Mouse (Mus musculus): ENCODE data around the gene Ubash3a.

Ubash3a gene

DNA sequence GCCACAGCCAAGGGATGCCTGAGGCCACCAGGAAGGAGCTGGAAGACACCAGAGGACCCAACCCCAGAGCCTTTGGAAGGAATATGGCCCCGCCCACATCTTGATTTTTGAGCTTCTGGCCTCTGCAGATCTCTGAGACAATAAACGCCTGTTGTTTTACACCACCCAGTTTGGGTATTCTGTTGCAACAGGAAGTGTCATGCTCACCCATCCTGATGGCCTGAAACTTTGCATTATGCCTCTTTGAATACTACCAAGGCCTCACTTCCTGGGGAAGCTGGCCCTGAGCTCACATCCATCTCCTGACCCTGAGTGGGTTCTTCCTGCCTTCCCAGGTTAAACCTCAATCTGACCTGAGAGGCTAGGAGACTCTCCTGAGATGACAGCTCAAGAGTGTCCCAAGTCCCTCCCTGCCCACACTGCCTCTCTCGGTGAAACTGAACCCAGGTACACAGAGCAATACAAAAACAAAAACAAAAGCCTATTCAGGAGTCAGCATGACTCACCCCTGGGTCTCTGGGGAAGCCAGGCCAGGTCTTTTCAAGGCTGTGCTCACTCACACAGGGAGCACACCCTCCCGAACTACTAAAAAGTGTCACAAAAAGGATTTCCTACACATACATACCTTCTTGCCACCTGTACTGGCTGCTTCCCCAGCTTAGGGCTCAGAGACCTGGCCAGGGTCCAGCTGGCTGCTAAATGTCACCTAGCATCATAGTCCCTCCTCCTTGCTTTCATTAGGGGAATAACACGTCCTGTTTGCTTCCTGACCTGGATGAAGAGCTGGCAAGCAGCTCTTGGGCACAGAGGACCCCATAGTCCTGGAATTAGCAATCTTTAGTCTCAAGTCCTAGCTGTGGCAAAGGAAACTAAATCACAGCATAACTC is 8.6 kb downstream of the Ubash3a start:
- no peak for DNase-seq (ENCODE audit: low spot score)

GRCm38 (mm10) chr17:31222810-31223310 is 15.2 kb downstream of the Ubash3a start:
- DNase-seq (ENCODE audit: low spot score): no peak

DNA sequence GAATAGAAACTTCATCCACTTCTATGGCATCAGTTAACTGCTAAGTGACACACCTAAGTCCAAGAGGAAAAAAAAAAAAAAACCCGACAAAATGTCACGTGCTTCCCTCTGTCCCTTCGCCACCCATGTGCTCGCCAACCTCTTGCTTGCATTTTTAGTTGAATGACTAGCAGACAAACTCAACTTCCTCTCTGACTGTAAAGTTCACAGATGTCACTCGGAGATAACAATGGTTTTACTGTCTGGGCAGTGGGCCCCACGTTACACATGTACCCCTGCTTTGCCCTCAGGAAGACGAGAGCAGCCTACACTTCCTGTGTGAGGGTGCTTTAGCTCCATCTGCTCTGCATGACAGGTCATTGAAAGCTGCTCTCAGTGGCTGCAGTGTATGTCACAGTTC is 16.2 kb downstream of the Ubash3a start:
- no peak for DNase-seq (ENCODE audit: low spot score)

GRCm38 (mm10) chr17:31224591-31224990 is 16.9 kb downstream of the Ubash3a start:
- DNase-seq (ENCODE audit: low spot score): no peak

DNA sequence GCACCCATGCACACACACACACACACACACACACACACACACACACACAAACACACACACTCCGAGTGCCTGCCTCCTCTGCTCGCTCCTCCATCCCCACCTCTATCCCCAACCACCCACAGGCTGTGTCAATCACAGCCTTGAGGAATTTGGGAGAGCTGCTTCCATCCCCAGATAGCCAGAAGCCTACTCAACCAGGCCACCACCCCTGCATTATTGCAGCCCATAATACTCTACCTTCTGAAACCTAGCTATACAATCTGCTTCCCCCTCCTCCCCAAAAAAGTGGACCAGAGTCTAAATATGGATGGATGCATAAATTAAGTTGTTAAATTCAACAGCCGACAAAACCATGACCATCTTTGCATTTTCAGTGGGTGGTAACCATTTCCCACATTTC is 18.7 kb downstream of the Ubash3a start:
- DNase-seq (ENCODE audit: low spot score): no peak

- no peak for DNase-seq (ENCODE audit: low spot score)
Observed at GRCm38 (mm10) chr17:31226931-31227330, 19.3 kb downstream of the Ubash3a start.

GRCm38 (mm10) chr17:31231780-31232179 is 24.1 kb downstream of the Ubash3a start:
- DNase-seq (ENCODE audit: low spot score): peak; percentile 67

DNA sequence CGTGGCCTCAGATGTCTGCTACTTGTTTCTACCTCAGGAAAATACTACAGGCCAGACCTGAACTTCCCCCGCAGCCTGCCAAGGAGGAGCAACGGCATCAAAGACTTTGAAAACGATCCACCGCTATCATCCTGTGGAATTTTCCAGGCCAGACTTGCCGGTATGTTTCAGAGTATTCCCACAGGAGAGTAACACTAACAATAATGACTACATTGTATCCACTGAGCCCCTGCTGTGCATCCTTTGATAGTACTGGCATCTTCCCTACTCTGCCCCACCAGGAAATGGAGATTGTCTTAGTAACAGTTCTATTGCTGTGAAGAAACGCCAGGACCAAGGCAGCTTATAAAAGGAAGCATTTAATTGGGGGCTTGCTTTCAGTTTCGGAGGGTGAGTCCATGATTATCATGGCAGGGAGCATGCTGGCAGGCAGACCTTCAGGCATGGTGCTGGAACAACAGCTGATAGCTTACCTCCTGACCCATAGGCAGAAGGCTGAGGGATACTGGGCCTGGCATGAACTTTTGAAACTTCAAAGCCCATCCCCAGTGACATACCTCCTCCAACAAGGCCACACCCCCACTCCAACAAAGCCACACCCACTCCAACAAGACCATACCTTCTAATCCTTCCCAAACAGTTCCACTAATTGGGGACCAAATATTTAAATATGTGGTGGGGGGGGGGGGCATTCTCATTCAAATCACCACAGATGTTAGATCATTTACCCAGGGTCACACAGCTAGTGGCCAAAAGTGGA is 24.8 kb downstream of the Ubash3a start:
- no peak for DNase-seq (ENCODE audit: low spot score)

DNA sequence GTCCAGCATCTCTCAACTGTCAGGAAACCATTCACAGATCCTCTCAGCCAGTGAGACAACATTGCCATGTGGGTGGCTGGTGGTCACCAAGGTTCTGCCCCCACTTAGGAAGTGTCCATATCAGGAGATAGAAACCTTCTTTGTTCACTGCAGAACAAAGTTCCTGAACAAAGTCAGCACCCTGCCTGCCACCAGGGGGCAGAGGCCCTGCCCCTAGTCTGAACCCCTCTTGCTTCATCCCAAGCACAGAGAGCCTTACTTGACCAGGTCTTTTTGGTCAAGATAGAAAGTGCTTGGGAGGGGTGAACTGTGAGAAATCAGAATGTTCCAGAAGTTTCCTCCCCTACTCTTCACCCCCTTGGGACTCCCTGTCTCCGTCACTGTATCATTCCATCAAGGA is 28.2 kb downstream of the Ubash3a start:
- no peak for DNase-seq (ENCODE audit: low spot score)

DNA sequence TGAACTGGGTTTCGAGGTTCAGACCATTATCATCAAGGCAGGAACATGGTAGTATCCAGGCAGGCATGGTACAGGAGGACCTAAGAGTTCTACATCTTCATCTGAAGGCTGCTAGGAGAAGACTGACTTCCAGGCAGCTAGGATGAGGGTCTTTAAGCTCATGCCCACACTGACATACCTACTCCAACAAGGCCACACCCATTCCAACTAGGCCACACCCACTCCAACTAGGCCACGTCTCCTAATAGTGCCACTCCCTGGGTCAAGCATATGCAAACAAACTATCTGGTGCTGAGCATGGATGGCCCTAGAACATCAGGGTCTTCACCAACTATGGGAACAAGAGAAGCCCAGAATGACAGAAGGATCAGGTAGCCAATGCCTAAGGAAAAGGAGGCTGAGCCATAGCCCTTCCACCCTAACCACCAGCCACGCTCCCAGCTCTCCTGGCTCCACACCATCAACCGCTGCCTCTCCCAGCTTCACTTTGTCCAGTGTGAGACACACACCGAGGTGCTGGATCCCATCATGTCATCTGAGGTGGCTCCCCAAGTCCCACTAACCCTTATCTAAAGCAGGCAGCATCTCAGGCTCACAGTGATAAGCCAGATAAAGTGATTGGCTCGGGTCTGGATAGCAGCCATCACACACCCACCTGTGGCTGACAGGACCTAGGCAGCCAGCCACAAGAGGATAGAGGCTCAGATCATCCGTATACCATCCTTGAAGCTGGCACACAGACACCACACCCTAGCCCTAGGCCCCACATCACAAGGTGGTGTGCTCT is 30.8 kb downstream of the Ubash3a start:
- peak; percentile 50 for DNase-seq (ENCODE audit: low spot score)

DNA sequence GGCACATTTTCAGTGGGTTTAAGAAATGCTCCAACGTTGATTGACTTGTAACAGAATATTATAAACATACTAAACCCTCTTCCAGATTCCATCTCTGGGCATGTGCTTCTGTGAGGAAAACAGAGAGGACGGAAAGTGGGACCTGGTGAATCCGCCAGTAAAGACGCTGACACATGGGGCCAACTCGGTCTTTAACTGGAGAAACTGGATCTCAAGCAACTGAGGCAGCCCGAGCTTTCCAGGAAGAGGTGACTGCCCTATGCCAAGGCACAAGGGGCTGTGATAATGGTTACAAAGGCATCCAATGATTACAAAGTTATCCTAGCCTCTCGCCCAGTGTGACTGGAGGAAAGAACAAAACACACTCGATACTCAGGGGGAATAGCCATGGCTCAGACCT is 33.5 kb downstream of the Ubash3a start:
- DNase-seq (ENCODE audit: low spot score): no peak

DNA sequence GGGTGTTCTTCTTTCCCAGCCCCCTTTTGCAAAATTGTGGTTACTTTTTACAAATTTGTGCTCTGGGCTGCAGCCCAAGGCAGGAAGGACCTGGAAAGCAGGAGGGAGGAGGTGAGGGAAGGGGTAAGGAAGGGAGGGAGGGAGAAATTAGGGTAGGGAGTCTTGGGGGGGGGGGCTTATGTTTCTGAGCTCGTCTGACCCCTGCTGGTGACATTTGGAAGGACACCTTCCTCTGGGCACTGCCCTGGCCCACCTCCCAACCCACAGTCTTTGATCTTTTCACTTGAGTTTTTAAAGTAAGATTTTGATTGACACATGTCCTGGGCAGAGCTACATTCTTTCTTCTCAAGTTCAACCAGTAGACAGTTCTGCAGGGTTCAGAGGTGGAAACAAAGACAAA is 35.1 kb downstream of the Ubash3a start:
- DNase-seq (ENCODE audit: low spot score): no peak

GRCm38 (mm10) chr17:31245321-31245720 is 37.6 kb downstream of the Ubash3a start:
- no peak for DNase-seq (ENCODE audit: low spot score)

DNA sequence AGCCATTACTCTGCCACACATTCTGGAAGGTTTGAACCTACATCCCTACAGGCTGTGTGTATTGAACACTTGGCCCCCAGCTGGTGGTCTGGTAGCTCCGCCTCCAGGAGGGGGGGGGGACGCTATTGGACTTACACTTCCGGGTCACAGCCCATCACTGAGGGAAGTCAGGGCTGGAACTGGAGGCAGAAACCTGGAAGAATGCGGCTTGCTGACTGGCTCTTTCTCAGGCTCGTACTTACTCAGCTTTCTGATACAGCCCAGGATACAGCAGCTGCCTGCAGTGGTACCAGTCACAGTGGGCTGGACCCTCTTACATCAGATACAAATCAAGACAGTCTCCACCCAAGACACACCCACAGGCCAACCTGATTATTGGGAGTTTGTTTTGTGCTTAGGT is 39.5 kb downstream of the Ubash3a start:
- DNase-seq (ENCODE audit: low spot score): no peak

DNA sequence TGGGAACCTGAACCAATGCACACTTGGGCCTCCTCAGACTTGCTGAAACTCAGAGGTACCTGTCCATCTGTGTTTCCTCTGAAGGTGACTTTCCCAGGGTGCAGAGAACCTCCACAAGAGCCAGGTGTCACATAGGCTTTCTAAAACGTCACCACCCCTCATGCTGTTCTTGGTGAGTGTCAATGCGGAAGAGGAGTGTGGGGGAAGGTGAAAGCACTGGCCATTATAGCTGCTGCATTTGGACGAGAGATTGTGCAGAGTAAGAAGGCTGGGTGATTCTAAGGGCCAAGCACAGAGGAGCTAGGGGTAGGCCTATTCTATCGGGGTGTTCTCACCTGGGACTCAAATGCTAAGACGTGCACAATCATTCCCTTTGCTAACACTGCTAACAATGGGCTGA is 46.3 kb downstream of the Ubash3a start:
- no peak for DNase-seq (ENCODE audit: low spot score)

- peak; percentile 19 for DNase-seq (ENCODE audit: low spot score)
Observed at GRCm38 (mm10) chr17:31254463-31254931, 46.8 kb downstream of the Ubash3a start.

DNA sequence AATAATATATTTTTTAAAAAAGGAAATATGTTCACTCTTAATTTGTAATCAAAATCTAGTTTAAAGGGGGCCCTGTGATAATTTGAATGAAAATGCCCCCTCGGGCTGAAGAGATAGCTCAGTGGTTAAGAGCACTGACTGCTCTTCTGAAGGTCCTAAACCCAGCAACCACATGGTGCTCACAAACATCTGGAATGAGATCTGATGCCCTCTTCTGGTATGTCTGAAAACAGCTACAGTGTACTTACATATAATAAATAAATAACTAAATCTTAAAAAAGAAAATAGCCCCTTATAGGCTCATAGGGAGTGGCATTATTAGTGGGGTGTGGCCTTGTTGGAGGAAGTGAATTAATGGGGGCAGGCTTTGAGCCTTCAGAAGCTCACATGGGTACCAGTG is 49.5 kb downstream of the Ubash3a start:
- no peak for DNase-seq (ENCODE audit: low spot score)

DNA sequence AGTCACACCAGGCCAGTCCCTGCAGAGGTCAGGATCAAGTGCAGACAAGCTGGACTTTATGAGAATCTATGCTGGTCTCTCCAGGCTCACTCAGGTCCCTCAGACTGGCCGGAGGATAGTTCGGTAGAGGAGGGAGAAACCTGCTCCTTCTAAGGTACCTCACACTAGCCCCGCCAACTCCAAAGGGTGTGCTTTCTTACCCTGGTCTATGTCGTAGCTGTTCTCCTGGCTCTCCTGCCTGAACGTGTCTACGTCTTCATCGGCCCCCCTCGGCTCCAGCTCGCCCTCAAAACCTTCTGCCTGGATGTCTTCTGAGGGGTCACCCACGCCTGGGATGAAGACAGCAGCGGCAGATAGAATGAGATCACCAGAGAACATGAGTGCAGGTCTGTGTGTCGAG is 50.2 kb downstream of the Ubash3a start:
- no peak for DNase-seq (ENCODE audit: low spot score)

DNA sequence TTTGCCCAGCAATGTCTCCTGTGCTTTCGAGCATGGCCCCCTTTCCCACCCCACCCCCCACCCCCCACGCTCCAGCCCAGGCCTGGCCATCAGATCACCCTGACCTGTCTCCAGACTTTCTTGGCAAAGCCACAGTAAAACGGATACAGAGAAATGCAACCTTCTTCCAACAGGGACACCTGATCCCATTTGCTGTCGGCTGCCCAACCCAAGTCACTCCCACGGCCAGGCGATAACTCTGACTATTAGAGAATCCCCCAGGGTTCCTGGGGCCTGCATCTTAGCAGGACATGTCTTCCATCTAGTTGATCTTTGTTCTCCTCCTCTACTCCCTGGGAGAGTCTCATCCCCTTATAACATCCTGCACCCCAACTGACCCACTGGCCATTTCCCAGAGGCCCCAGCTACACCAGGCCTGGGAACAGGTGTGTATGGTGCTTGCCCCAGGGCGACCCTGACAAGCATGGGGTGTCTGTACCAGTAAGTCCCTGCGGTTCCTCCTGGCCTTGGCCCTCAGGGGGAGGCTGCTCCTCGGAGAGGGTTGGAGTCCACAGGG is 50.7 kb downstream of the Ubash3a start:
- no peak for DNase-seq (ENCODE audit: low spot score)

DNA sequence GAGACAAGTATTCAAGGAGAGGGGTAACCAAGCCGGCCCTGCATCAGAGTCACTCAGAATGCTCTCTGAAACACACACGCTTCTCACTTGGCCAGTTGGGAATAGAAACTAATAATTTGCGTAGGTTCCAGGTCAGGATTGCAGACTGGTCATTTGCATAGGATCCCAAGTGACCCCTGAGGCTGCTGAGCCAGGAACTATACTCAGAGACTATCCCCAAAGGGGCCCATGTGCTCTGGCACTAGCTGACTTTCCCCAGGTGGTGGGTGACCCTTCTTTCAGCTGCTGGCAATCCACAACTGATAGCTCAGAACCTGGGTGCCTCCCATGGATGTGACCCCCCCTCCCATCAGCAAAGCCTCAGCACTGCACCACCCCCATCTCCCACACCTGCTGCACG is 51.5 kb downstream of the Ubash3a start:
- DNase-seq (ENCODE audit: low spot score): no peak

DNA sequence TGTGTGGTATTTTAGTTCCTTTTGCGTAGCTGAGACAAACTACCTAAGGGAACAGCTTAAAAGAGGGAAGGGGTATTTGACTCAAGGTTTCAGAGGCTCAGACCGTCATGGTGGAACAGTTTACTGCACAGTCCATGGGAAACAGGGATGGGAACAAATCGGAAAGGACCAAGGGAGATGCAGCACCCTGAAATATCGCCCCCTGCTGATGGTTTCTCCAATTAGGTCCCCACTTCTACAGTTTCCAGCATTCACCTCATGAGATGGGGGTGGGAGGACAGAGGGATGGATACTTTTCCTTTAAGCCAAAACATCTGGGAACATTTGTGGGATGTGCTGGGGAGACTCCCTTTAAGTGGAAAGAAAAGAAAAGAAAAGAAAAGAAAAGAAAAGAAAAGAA is 52.2 kb downstream of the Ubash3a start:
- DNase-seq (ENCODE audit: low spot score): peak; percentile 14

DNA sequence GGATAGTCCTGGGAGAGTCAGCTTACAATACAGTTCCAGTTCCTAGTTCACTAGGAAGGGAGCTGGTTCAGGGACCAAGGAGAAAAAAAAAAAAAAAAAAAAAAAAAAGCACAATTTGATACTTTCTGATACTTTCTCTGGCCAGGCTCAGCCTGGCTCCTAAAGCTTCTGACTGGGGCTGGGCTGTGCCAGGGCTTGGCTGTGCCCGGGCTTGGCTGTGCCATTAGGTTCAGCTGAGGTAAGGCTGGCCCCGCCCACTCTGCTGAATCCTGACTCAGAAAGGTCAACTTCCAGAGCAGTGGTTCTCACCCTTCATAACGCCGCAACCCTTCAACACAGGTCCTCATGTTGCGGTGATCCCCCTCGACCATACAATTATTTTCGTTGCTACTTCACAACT is 52.8 kb downstream of the Ubash3a start:
- no peak for DNase-seq (ENCODE audit: low spot score)

All from c-Kit-positive CD71-positive TER-119-positive erythroid progenitor cells, embryonic 14.5 days (primary cell).